Mouse (Mus musculus) retina, adult 2 months (tissue): Measurements from ENCODE around the gene Tekt4.

Experiments used
- DNase-seq: peaks from one replicate; pipeline ENCODE4 v3.0.0-alpha.2; 2012; ENCODE audit warnings: low read depth, low spot score

Tekt4 gene

GRCm38 (mm10) chr17:25454272-25454671, at the start of gene Tekt4:
TSS of gene Tekt4 (plus strand) at chr17:25454615.
- DNase-seq = no peak

GRCm38 (mm10) chr17:25405224-25405895, 49.1 kb upstream of the Tekt4 start:
- DNase-seq = no peak

DNA sequence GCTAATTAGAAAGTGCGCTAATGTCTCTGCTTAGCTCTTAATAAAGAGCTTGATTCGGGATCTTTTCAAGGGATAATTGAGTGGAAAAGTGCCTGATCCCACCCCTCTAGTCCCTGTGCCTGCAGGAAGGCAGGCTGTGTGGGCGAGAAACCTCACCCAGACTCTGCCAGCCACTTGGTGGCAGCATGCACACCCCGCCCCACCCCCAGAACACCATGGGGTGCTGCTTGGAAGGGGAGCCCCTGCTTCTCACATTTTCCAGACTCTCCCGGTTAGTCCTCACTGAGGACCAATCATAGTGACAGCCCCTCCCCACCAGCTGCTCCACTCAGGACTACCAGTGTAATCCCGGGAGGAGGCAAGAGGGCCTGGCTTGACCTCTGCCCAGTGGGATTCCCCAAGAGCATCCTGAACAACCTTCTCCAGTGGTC, 48.4 kb upstream of the Tekt4 start:
- no peak for DNase-seq

DNA sequence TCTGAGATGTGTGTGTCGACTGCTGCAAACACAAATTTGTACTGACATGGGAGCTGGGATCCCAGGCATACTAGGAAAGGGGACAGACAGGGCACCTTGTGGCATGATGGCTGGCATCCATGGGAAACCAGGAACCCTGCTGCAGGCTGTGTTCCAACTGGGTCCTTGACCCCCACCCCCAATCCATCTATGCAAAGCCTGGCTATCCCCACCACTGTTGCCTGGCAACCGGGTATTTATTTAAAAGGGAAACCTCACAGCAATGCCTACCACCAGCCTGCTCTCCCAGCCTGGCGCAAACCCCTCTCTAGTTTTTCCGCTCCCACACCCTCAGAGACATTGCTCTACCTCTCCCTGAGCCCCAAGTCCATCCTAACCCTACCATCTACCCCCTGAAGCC, 47.1 kb upstream of the Tekt4 start:
- DNase-seq = no peak

GRCm38 (mm10) chr17:25408302-25408999, 46.0 kb upstream of the Tekt4 start:
- no peak for DNase-seq

- no peak for DNase-seq
Observed at GRCm38 (mm10) chr17:25409621-25410020, 44.8 kb upstream of the Tekt4 start.

DNA sequence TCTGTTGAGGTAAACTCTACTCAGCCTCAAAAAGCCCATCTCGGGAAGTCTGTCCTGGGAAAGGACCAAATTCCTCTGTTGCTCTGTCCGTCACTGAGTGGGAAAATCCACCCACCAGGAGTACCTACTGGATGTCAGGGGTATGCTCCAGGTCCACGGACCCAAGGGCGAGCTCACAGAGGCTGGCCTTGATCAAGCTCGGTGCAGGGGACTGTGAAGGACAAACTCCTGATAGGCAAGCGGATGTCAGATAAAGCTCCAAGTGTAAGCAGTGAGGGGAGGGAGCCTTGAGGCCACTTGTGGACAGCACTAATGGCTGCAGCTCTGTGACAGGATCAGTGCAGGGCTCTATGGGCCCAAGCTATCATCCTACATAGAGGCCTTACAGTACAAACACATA, 44.2 kb upstream of the Tekt4 start:
- no peak for DNase-seq

DNA sequence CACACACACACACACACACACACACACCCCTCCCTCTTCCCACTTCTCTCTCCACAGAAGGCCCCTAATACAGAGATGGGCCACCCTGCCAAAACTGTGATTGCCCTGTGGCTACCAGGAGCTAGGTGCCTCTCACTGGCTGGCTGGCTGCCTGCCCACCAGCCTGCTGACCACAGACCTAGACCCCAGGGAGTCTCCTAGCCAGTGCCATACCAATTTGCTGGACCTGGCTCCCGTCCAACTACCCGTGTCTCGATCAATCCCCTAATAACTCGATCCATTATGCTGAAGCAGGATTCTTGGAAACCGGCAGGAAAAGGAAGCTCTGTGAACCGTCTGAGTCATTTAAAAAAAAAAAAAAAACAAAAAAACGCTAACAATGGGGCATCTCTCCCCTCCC, 43.6 kb upstream of the Tekt4 start:
- no peak for DNase-seq

DNA sequence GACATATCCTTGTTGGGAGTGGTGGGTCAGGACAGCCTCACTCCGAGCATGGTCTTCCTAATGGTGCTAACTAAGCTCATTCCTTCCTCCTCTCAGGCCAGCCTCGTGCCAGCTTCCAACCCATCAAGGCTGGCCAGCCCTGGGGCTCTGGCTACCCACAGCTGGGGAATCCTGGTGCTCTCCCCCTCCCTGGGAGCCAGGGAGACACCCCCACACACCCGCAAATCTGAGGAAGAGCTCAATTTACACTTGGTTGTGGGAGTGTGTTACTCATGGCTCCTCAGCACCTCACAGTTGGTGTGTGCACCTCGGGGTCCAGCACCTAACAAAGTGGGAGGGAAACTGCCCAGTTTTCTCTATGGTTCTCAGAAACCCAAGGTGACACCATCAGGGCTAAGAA, 43.2 kb upstream of the Tekt4 start:
- no peak for DNase-seq

DNA sequence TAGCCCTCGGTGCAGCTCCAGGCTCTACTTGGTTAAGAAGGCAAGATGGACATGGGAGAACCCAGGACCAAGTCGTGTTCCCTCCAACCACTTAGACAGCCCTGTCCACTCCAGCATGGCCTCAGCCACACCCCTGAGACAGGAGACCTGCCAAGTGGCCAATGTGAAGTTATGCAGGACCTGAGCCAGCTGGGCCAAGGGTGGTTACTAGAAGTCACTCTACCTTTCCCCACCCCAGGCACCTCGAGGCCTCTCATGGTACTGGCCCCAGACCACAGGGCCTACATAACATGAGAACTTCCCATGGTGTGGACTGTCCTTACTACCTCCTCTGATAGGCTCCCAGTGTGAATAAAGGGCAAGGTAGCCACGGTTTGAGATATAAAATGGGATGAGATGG, 40.2 kb upstream of the Tekt4 start:
- DNase-seq = no peak

DNA sequence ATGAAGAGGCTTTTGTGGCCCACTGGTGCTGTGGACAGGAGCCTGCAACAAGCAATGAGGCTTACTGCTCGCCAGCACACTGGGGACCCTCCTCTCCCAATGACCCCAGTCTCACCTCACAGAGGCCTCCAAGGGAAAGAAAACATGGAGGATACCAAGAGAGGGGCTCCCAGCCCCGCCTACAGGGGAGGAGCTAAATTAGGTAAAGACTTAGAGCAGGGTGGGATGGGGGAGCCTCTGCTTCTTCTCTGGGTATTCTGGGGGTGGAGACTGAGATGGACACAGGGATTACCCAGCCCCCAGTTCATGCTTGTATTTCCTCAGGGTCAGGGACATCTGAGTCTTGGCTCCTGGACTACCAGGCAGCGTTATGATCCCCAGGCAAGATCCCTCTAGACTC, 39.5 kb upstream of the Tekt4 start:
- DNase-seq = no peak

- DNase-seq = no peak
Observed at GRCm38 (mm10) chr17:25415421-25415913, 38.9 kb upstream of the Tekt4 start.

GRCm38 (mm10) chr17:25416219-25416618, 38.2 kb upstream of the Tekt4 start:
- no peak for DNase-seq

- no peak for DNase-seq
Observed at GRCm38 (mm10) chr17:25417990-25418389, 36.4 kb upstream of the Tekt4 start.

GRCm38 (mm10) chr17:25418926-25419325, 35.5 kb upstream of the Tekt4 start:
- no peak for DNase-seq

- no peak for DNase-seq
Observed at GRCm38 (mm10) chr17:25420998-25421397, 33.4 kb upstream of the Tekt4 start.

- no peak for DNase-seq
Observed at GRCm38 (mm10) chr17:25424526-25425080, 29.8 kb upstream of the Tekt4 start.

DNA sequence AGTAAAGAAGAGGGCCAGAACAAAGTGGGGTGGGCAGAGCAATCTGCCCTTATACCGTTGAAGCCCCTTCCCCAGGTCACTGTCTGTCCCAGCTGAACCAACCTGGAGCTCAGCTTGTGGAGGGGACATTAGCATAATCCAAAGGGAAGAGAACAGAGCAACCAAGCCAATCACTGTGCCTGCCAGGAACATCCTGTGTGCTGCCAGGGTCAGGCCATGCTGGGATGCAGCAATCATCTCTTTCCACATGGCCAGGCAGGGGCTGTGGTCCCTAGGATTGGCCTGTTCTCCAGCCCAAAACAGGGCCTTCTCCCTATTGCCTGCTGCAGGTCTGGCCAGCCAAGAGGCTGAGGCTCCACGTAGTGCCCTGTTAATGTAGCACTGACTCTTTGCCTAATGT, 28.4 kb upstream of the Tekt4 start:
- DNase-seq = no peak

GRCm38 (mm10) chr17:25427441-25427840, 27.0 kb upstream of the Tekt4 start:
- DNase-seq = no peak

- DNase-seq = no peak
Observed at GRCm38 (mm10) chr17:25429240-25429639, 25.2 kb upstream of the Tekt4 start.

DNA sequence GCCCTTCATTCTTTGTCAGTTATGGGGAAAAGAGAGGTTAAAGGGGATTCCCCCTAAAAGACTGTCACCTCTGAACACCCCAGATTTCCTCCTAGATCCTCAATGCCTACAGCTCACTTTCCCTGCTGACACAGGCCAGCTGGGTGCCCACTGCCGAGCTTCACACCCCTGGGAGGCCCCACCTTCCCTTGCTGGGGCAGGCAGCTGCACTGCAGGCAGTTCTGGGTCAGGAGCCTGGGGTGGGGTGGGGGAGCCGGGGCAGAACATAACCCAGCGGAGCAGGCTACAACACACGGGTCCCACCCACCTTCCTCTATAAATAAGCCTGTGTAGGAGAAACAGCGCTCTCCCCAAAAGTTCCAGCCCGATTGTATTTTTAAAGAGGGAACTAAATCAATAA, 24.5 kb upstream of the Tekt4 start:
- DNase-seq = no peak

DNA sequence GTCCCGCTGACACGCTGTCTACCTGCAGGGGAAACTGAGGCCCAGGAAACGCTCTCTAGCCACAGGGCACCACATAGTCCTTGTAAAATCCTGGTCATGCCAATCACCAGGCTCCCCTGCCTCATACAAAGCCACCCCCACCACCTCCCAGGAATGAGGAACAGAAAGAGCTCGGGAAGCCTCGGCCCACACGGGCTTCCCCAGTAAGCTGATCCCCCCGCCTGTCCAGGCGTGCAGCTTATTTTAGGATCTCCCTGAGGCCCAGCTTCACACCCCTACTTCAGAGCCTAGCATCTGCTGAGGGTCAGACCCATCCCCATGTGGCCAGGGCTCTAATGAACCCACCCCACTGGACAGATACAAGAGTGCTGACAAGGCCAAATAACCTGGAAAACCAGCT, 23.9 kb upstream of the Tekt4 start:
- no peak for DNase-seq
